Mouse (Mus musculus) monocyte, adult 5-6 weeks (primary cell): ENCODE measurements around the gene Slc25a24. TPM values are rescaled to one million over a fixed set of nuclear protein-coding genes. Genes with fewer than 3 reads are reported as not detected.
A peak's percentile ranks its signal among the peaks of the same experiment; 100 is the strongest.

Experiments
- ATAC-seq: fragments of 153-309, 156-312 bp; replicated peaks from 2 replicates; pipeline ENCODE4 v1.8.0; 2017; ENCODE audit warnings: mild to moderate bottlenecking; ENCODE audit not compliant: low TSS enrichment, insufficient number of reproducible peaks, severe bottlenecking, poor library complexity, low FRiP score
- total RNA-seq: library from RNA; stranded (forward); fragments of 200-1000, 200-491, 200-594 nt; gene quantifications from 3 replicates; pipeline ENCODE4 v1.2.3, GENCODE M21; 2017

Gene Slc25a24
- total RNA-seq, 1 experiment from 2014 or later: 44.1 TPM

DNA sequence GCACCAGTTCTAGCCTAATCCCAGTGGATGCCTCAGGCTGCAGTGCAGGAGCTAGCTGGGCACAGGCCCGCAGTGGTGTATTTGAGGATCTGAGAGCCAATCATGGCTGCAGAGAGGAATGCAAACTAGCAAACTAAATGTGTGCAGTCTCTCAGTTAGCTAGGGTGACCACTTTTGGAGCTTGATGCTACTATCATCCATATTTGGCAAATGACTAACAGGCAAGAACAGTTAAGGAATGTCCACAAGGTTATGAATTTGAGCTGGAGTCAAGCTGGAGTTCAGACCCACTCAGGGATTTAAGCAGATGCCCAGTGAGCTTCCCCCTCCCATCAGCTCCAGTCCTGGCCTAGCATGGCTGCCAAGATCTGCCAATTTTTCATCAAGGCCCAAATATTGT, 41.7 kb downstream of the Slc25a24 start:
- no peak for ATAC-seq

DNA sequence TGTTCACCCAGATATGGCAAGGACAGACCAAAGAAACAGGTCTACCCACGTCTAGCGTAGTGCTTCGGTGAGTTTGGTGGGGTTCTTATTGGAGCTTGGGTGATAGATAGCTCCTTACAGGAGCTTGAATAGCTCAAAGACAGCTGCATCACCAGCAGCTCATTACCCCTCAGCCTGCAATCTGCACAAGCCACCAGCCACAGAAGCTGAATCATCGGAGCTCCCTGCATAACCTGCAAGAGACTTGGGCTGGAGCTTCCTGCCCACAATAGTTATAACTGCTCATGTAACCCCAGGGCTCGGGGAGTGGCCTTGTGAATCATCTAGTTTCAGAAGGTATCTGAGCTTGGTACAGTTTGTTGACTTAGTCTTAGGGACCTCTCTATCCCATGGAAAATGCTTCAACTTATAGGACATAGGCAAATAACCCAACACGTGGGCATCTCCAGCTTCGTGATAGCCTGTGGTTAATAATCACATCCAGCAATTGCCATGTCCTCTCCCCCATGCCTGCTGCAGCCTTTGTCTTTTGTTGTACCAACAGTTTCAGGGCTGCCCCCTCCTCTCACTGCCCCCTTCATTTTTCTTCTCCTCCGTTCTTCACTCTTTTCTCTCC, 42.4 kb downstream of the Slc25a24 start:
- no peak for ATAC-seq

DNA sequence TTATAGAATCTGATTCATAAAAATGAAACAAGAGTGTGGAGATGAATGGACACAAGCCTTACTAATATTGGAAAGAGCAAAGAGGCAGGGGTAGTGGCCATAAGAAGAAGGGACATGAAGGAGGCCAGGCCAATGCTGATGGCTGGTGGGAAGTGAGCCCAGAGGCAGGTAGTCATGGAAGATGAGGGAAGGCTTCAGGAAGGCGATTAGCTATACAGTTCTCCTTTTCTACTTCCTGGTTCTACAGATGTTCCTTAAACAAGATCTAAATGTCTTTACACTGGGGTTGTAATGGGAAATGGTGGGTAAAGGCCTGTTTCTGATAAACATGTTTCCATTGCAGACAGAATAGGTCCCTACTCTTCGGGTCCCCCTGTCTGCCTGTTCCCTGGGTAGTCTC, 46.2 kb downstream of the Slc25a24 start:
- peak; percentile 56; the same call in 1 of the 2 replicates for ATAC-seq

DNA sequence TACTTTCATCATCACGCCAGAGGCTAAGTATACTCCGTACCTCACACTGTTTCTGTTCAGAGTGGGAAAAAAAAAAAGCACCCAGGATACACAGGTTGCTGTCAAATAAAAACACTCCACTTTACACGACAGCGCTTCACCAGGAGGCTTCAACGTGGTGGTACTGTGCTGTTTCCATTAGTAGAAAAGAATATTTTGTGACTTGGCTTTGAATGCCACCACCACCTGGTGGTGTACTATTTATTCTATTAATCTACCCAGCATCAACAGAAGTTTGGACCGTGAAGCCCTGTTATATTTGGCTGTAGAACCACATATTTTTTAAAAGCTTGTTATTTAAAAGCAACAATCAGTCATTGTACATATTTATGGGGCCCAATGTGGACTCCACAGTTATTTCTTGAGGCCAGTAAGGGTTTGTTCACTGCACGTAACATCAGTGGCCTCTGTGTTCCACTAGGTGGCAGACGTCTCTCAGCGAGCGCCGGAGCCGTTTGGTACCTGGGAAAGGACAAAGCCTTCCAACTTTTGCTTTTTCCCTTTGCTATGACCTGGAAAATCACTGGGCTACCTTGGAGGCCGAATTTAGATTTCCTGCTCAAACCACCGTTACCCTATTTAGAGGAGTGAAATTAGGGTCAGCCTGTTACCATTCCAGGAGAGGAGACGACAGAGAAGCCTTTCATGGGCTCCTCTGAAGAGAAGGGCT, 48.3 kb downstream of the Slc25a24 start:
- peak; percentile 72 for ATAC-seq

DNA sequence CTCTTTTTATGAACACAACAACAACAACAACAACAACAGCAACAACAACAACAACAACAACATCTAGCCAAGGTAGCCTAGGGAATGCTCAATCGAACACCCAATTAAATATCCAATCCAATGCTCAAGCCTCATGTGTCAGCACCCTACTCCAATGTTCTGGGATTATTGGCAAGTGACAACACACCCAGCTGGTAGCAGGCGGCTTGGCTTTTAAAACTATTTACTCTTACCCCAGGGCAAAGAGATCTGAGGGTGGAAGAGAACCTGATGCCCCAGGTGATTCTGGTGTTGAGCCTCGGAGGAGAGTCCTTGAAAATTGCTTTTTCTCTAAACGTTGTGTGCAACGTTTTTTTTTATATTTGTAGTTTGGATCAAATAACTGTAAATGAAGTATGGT, 51.4 kb downstream of the Slc25a24 start:
- ATAC-seq: no peak

DNA sequence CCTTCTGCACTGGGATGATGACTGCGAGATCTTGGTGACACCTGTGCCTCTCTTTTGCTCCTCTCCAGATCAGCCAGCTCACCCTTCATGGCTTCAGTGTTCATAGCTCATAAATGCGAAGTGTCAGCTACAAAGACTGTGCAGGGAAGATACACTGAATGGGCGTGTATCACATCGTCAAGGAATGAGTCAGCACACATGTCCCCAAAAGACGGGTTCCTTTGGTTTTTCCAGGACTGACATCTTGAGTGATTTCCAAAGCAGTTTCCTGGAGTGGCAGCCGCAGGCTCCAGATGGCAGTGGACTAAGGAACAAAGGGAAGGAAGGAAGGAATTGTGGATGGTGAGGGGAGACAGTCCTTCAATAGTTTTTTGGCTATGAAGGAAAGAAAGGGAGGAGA, 55.8 kb downstream of the Slc25a24 start:
- no peak for ATAC-seq

DNA sequence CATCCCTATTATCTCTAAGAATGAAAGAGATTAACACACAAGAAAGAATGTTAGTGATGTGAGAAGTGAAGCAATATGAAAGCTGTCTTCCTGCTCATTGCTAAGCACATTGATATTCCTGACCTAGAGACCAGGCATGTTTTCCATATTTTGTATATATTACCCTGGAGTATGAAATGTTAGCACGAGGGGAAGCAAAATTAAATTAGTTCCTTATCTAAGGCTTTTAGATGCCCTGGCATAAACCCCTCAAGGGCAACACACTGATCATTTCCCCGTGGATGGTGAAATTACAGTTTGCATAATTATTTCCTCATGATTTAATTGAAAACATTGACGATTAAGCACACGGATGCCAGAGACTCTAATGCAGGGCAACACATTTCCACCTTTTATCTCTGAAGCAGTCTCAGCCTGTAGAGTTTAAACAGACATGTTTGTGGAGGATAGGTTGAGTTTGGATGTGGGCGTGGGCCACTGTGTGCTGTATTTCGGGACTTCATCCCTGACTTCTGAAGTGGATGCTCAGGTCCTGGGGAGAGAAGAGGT, 56.7 kb downstream of the Slc25a24 start:
- ATAC-seq: no peak

DNA sequence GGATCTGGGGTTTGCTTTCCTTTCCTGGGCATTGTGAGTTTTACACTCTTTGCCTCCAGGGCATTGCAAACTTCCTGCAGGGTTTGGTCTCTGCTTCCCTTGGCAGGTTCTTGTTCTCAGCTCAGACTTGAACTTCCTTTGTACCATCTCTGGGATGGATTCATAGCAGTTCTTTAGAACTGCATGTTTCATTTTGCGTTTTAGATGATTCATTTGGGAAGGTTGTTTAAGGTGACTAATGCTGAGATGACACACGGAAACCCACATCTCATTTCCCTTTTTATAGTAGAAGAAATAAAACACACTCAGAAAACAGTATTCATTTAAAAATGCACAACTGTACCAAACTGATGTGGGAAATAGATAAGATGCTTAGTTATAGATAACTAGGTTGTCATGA, 73.2 kb downstream of the Slc25a24 start:
- ATAC-seq: no peak

DNA sequence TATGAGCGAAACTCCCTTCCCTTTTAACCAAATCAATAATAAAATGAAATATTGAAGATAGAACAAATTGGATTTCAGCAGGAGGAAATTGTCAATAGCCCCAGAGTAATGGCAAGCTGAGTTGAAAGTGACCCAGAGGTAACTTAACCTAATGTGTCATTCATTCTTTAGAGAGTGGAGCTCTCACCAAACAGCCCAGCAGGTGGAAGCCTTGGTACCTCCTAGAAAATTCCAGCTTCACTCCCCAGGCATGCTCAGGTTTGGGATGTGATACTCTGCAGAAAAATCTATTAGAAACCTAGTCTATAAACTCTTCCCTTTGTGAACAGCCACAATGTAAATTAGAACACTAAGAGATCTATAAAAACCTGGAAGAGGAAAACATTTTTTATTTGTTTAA, 76.3 kb downstream of the Slc25a24 start:
- no peak for ATAC-seq

DNA sequence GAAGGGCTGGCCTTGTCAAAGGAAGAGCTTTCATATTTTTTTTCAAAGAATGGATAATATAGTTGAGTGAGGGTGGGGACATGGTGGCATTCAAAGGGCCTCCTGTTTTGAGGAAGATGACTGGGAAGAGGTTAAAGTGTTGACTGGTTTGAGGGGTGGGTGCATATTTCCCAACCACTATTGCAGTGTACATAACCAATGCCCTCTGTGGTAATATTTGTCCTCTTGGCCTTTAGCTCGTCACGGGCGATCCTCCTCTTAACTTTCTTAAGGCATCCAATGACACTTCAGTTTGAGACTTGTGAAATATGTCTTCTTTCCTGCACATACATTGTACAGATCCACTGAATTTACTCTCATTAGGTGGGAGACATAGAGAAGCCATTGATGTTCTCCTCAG, 89.4 kb downstream of the Slc25a24 start:
- 0 out of 2 replicates have a peak, but pooled peaks have one; percentile 31 for ATAC-seq

DNA sequence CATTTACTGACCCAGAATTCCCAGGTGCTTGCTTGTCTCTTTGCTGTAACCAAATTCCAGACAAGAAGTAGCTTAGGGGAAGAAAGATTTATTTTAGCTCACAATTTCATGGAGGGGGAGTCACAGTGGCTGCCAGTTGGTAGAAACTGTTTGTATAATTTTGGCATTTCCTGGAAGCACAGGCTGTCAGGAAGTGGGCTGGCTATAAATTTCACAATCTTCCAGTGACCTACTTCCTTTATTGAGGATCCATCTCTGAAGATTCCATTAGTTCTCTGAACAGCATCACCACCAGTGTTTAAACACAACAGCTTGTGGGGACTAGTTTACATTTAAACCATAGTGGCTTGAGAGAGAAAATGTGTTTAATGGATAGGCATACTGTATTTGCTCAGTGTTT, 93.4 kb downstream of the Slc25a24 start:
- ATAC-seq: no peak

Other genes starting within 250 kb of the Slc25a24 start
- gene Fndc7, start 233.1 kb upstream of the Slc25a24 start, total RNA-seq: 0.53 to 0.68 TPM in 2 of 3 replicates, not detected in the other
- gene Prpf38b, start 211.4 kb upstream of the Slc25a24 start, total RNA-seq: 327 to 440 TPM (median 383 TPM) in 3 replicates
- not detected in 3 replicates for gene Henmt1, start 183.3 kb upstream of the Slc25a24 start, total RNA-seq
- gene Gm9857, start 182.7 kb upstream of the Slc25a24 start, total RNA-seq: not detected in 3 replicates
- 17.6 to 26.8 TPM (median 25.0 TPM) in 3 replicates for gene Fam102b, start 95.5 kb upstream of the Slc25a24 start, total RNA-seq
- gene Slc25a54, start 42.7 kb upstream of the Slc25a24 start, total RNA-seq: 1.4 TPM in 1 of 3 replicates, not detected in the others
- 78.0 to 89.2 TPM (median 78.1 TPM) in 3 replicates for gene Vav3, start 217.5 kb downstream of the Slc25a24 start, total RNA-seq